Mouse (Mus musculus) embryonic fibroblast, embryonic 13.5 days (primary cell): ENCODE measurements around the gene Wdr77.

Source experiments
- CTCF ChIP-seq: IDR thresholded peaks from 2 replicates; pipeline ENCODE4 v1.5.1; 2011; ENCODE audit warnings: mild to moderate bottlenecking, control low read depth, low read length, moderate library complexity, borderline replicate concordance; ENCODE audit not compliant: insufficient read depth
- POLR2A ChIP-seq: IDR thresholded peaks from 2 replicates; pipeline ENCODE4 v1.6.1; 2011; ENCODE audit warnings: low read depth, mild to moderate bottlenecking, control low read depth, low read length, moderate library complexity

DNA sequence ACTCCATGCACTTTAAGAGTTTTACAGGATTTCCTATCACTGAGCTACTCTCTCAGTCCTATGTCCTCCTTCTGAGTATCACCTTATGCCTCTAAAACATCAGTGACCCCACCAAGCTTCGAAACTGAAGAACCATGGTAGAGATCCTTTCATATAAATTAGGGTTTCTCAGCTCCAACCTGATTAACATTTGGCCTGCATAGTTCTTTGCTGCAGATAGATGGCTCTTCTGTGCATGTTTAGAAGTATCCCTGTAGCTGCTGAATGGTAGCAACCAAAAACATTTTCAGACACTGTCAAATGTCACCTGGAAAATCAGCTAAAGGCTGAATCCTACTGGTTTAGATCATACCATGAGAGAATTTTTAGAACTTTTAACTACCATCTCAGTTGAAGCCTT is 1.9 kb upstream of the Wdr77 start:
- no peak for TF ChIP-seq POLR2A
- no peak for TF ChIP-seq CTCF
